Mouse (Mus musculus): ENCODE measurements around the gene Adam22.

The Adam22 gene

DNA sequence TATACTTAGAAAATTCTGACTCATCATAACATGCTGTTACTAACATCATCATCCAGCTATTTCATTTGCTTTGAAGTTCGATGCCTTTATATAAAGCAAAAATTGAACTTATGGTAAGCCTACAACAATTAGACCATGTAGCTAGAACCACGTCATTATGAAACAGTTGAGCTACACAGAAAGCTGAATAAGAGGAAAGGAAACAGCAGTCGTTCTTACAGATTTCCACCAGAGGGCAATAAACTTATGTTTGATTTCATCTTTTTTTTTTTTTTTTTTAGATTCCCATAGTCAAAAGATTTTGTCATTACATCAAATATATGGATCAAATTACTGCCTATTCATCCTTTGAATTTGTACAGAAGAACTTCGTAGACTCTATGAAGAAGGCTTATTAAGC, 203.2 kb downstream of the Adam22 start:
- in situ Hi-C loops (cut with MseI, MboI): no loop called here

DNA sequence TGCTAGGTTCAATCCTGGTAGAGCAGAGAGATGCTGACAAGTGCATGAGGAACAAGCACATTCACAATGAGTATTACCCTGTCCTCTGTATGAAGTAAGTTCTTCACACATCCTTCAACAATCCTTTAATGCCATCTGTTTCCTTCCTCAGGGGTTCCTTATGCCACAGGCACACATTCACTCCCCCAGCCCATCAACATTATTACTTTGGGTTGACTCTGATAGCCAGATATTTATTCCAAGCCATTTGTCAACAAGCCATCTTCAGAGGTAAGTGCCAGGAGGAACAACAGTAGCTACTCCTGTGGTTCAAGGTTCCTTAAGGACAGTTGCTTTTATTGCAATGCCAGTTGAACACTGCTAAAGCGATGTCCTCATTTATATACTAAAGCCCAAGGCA, 216.3 kb downstream of the Adam22 start:
- in situ Hi-C loops (cut with MseI, MboI): no loop called here

DNA sequence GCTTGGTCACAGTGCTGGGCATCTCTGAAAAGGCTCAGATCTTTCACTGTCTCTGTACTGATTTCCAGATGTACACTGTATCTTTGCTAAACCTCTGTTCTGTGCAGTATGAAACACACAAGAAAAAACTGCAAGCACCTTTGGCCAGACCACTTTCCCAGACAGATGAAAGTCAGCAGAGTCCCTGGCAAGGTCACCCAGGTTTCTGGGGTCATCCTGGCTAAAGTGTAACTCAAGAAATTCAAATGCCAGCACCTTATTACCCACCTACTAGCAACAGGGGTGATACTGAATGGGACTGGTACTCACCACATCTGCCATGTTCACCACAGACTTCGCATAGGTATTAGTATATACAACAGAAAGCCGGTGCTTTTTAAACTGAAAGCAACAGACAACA, 221.8 kb downstream of the Adam22 start:
- in situ Hi-C loops (cut with MseI, MboI): no loop called here

DNA sequence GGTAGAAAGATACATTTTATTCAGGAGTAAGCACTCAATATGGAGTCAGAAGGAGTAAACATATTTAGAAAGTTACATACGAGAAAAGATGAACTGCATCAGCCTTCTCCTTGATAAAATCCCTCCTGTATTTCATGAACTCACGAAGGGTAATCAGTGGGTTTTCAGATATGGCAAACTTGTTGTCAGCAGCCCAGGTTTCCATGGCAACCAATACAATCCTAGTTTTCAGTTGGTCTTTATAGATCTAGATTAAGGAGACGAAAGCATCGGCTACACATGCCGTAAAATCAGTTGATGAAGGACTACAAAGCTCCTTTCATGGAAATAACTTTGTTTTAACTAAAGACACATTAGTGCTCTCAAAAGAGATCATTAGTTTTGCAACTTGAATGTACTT, 222.5 kb downstream of the Adam22 start:
- in situ Hi-C loops (cut with MseI, MboI): no loop called here

DNA sequence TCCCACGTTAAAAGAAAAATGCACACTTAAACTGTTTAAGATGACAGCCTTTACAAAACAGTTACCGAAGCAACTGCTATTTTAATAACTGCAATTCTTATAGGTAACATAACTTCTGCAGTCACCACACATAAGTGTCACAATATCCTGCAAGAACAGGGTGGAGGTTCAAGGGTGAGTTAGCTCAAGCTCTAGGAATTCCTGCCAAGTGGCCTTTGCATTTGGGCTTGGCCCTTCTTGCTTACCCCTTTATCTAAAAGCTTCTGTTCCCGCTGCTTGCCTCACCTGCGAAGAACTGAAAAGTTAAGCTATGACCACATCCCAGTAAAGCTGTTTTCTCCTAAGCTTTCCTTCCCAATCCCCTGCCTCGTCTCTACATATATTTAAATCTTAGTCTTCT, 235.4 kb downstream of the Adam22 start:
- in situ Hi-C loops (cut with MseI, MboI): no loop called here

DNA sequence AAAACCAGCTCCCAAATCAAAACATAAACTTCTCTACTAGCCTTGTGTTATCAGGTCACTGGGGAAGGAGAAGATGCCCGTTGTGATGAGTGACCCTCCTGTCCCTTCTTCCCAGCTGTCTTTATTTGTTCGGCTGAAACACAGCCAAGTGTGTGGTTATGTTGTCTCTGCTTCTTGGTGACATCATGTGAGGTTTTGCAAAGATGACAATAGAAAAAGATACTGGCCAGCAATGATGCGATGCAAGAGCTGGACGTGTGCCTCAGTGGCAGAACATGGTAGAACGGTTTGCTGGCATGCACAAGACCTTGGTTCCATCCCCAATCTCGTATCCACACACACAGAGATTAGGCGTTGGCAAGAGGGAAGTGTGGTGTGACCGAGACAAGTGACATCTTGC, 236.0 kb downstream of the Adam22 start:
- in situ Hi-C loops (cut with MseI, MboI): no loop called here

DNA sequence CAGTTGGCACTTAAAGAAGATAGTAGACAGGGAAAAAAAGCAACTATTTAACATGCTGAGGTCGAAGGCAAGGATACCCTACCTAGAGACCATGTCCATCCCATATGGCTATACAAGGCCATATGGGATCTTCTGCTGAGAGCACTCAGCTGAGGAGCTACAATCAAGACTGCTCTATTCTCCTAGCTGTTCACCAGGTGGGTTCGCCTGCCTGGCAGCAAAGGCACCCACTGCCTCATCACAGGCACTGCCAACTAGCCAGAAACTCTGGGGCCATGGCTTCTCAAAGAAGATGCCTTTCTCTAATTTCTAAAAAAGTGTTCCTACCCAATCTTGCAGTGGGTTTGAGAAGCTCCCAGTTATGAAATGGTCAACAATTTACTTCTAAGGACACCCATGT, 238.2 kb downstream of the Adam22 start:
- in situ Hi-C loops (cut with MseI, MboI): no loop called here

DNA sequence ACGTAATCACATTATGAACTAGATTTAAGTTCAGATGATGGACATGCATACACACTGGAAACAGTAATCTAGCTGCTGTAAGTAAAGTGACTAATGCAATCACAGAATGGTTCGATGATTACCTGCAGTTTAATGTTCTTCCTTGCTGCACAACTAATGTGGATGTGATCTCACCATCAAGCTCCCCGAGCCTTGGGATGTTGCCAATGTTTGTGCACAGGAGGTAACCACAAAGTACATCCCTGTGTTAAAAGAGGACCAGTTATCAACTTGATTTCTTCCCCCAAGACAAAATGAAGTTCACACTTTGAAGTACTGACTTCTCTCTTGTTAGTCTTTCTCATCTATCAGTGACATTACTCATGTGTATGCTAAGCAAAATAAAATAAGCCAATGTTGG, 247.0 kb downstream of the Adam22 start:
- in situ Hi-C loops (cut with MseI, MboI): no loop called here

DNA sequence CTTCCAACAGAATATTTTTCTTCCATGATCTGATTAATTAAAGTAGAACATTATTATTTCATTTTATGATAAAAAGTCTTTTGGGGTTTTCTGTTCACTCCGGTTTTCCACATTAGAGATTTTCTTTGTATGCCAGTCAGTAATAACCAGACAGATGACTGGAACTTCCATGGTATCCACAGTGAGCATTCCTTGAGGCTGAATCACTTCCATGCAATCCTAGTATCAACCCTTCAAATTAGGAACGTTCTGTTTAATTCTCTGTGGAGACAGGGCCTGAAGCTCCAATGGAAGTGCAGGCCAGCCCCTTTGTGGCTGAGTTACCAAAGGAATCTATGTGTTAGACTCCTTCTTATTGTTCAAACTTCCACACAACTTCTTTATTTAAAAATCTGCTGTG, 247.9 kb downstream of the Adam22 start:
- in situ Hi-C loops (cut with MseI, MboI): no loop called here

DNA sequence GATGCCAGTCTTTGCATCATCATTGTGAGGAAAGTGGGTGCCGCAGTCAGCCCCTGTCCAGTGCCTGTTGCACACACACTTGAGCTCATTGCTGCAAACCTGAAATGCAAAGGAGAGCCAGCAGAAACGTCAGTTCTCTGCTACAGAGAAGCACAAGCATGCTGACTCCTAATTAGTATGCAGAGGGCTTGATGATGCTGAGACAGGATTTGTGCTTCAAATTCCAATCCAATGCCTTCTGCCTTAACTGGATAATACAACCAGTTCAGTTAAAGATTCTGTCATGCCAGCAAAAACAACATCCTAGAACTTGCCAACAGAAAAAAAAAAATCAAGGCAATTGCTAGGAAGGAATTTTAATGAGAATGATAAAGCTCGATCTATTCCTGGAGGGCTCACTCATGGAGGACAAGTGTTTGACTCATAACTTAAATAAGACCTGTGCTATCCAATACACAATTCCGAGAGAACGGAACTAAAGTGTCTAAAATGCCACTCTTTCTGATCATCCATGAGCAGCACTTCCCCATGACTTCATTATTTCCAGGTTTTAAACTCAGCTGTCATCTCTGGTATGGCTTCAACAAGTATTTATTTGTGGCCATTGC, 251.3 kb downstream of the Adam22 start:
- in situ Hi-C loops (cut with MseI, MboI): no loop called here

DNA sequence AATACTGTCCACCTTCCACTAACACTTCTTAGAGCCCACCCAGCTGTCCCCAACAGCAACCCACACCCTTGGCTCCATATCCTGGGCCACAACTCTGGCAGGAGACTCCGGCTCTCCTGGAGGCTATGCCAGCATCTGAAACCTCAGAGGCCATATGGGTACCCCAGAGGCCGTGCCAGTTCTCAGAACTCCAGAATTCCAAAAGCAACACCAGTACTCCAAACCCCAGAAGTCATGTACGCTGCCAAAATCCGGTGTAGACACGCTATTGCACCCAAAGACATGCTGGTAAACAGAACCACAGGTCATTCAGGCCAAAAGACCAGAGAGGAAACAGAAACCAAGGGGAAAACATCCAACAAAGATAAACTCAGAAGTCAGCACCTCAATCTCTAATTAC, 255.7 kb downstream of the Adam22 start:
- in situ Hi-C loops (cut with MseI, MboI): no loop called here

DNA sequence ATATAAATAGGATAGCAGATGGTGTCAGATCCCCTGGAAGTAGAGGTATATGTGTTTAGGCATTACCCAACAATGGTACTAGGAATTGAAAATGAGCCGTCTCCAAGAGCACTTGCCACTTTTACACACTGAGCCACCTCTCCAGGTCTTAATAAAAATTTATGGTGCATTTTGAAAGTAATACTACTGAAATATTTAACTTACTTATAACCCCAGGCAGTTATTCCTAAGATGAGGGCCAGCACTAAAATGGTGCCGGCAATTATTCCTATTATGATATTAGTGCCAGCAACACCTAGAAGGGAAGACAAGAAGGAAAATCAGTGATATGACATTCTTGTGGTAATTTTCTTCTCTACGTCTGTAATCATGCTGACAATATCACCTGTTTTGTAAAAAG, 256.3 kb downstream of the Adam22 start:
- in situ Hi-C loops (cut with MseI, MboI): no loop called here

DNA sequence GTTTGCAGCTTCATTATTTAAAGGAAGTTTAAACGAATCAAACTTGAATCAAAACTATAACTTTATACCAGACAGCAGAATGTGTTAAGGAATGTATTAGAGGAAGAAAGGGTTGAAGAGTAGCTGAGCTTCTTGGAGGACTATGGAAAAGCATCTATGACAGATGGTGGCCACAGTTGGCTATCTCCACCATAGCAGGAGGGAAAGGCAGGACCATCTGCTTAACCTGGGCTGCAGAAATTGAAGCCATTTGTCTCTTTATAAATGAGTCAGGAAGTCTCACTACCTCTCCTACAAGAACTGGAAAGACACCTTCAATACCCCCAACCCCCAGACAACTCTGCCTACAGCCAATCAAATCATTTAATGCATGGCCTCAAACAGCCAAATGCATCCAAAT, 272.3 kb downstream of the Adam22 start:
- in situ Hi-C loops (cut with MseI, MboI): no loop called here

DNA sequence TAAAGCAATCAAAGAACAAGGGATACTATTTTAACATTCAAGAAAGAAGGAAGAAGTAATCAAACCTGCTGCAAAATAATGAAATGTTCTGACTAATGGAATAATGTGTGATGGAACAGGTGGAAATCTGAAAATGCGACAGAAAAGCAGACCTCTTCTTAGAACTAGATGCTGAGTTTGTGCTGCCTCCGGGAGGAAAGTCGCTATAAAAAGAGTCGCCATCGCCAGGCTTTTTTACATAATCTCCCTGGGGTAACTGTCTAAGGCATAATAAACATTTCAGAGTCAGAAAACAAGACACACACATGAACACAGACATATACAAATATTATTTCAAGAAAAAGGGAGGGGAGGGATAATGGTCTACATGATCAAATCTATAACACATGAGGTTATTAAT, 273.0 kb downstream of the Adam22 start:
- in situ Hi-C loops (cut with MseI, MboI): no loop called here

DNA sequence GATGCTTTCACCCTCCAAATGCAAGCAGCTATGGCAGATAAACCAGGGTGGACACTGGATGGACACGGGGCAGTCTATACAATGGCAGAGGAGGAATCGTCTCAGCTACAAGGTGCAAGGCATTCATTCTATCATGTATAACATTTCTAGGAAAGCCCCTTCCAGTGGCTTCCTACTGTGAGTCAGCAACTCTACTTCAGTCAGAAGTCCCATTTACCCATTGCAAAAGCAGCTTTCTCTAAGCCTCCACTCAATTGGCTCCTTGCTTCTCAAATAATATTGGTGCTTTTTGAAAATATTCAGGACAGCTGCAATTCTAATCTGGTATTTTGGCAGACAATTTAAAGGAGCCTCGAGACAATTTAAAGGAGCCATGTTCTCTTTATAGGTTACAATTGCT, 279.8 kb downstream of the Adam22 start:
- in situ Hi-C loops (cut with MseI, MboI): no loop called here

DNA sequence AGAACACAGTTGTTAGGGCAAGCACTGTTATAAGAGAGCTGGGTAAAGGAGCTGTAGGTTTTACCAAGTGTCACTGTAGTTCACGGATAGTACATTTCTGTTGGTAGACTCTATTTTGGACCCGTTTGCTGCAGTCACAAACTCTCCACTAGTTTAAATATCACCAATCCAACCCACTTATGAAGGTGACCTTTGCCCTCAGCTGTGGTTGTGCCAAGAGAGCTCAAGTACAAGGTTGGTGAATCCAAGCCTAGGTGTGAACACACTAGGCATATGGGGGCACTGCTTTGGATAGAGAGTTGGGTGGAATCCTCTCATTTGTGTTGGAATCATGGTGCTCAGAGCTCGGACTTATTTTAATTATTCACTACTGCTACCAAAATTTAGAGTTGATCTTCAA, 282.3 kb downstream of the Adam22 start:
- in situ Hi-C loops (cut with MseI, MboI): no loop called here

DNA sequence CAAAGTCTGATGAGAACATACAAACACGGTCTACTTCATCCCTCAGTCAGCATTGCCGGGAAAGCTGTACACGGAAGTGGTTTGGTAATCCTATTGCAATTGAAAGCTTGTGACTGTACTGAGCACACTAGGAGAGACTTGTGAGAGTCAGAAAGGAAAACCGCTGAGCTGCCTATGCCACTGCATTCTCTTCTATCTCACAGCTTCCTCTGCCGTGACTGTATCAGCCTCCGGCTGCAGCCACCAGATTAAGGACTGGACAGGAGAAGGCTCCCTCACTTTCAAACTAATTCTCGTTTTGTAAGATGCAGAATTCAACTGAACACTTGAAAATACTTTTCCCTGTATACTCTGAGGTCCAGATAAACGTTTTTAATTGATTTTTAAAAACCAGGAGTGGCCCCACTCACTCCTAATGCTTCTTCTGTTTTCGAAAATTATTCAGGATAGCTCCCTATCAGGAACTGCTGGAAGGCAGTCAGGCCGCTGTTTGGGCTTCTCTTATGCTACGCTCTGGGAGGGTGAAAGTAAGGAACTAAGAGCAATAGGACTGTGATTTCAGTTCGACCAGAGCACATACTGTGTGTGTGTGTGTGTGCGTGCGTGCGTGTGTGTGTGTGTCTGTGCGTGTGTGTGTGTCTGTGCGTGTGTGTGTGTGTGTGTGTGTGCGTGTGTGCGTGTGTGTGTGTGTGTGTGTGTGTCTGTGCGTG, 285.0 kb downstream of the Adam22 start:
- in situ Hi-C loops (cut with MseI, MboI): no loop called here

DNA sequence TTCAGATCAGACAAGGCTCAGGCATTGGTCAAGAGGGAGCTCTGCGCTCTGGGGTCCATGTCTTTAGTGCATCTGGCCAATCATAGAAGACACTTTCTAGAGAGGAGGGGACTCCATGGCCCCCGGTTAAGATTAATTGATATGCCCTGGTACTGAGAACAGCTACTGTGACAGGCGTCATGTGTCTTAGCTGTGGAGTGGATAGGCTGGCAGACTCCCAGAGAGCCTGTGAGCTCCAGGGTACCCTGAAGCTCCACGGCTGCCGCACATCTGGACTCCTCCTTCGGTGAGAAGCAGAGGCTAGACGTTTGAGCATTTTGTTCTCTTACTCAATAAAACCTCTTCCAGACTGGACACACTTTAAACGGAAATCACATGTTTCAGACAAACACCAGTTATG, 290.5 kb downstream of the Adam22 start:
- in situ Hi-C loops (cut with MseI, MboI): no loop called here

DNA sequence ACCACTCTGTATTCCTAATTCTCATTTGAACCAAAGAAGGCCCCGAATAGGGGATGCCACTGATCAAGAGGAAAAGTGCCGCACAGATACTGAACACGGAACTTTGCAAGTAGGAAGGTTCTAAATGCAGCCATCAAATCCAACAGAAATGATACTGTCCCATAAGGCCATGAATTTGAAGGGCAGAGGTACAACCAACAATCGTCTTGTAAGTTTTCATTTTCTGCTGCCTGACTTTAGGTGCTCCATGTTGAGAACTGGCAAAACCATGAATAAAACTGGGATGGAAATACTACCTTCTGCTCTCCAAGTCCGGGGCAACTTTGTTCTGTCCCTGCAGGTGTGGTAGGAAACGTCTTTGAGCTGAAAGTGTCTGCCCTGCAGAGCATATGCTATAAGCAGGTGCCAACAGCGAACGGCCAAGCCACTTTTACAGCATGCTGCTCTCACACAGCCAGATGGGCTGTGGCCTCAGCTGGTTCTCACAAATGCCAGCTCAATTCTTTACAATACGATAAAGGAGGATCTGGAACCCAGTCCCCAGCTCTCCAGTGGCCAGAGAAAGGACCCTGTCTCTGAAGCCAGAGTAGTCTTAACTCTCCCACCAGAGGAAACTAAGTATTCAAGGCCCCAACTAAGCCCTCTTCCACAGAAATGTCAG, 293.9 kb downstream of the Adam22 start:
- in situ Hi-C loops (cut with MseI, MboI): no loop called here

DNA sequence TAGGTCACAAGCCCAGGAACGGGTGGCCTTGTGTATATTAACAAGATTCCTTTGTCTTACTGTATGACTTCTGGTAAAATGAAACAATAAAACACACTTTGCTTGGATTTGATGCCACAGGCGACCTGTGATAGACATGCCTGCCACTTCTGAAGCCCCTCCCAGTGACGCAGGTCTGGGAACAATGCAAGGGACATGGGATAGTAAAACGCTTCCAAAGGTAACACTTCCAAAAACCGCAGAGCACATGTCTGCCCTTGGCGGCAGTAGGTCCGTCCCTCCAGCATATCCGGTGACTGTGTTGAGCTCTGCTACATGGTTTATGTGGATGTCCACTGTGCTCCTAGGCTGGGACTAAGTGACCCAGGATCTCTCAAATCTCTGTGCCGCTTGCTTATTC, 294.6 kb downstream of the Adam22 start:
- in situ Hi-C loops (cut with MseI, MboI): no loop called here

DNA sequence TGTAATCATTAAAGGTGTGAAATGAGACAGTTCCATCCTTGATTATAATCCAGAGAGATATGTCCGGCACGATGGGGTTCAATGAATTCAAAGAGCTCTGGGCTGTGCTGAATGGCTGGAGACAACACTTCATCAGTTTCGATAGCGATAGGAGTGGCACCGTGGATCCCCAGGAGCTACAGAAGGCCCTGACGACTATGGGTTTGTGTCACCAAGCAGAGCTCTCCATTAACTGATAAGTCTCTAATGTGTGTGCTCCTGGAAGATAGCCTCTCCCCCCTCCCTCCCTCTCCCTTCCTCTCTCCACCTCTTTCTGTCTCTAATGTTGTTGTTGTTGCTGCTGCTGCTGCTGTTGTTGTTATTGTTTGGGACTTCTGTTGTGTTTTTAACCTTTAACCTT, 304.8 kb downstream of the Adam22 start:
- in situ Hi-C loops (cut with MseI, MboI): no loop called here

DNA sequence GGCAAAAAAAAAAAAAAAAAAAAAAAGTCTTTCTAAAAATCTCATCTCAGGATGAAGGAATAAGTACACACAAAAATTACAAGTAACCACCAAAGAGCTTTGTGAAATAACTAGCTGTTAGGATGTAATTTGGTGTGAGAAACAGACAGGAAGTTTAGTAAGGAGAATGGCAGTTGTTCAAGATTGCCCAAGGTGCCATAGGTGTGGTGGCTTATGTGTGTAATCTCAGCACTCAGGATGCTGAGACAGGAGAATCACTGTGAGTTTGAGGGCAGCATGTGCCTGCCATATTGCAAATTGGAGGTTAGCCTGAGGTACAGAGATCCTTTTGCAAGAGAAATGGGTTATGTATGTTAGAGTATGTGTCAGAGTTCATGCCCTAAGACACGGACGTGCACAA, 305.5 kb downstream of the Adam22 start:
- in situ Hi-C loops (cut with MseI, MboI): no loop called here

DNA sequence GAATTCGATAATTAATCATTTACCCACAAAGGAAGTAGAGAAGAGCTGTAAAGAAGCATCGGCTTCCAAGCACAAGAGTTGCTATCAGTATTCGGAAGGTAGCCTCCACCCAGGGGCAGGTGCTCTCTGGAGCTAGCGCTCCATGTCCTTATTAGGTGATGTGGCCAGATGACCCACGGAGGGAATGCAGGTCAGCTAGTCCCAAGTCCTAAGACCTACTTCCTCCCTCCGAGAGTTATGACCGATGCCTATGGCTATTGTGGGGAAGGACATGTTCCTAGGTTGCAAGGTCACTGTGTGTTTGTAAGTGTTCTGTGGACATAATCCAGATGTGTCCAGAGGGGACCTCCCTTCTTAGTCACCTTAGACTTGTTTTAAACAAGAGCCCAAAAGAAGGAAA, 309.9 kb downstream of the Adam22 start:
- in situ Hi-C loops (cut with MseI, MboI): no loop called here

DNA sequence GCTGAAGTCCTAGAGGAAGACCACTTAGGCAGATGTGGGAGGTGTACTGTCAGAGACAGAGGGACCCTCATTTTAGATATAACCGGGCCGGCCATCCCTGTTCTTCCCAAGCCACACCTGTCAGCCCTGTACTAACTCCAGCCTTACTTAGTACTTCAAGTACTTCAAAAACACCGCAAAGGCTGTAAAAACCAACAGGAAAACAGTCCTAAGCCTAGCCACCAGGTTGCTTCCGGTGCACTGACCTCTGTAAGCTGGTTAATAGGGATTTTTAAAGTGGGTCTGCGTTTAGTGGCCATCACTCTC, 311.0 kb downstream of the Adam22 start:
- in situ Hi-C loops (cut with MseI, MboI): no loop called here

Measured in mouse trophoblast stem cell (cell line).